Mouse (Mus musculus): Measurements from ENCODE around the gene Flot1.

Flot1 gene

GRCm38 (mm10) chr17:35812307-35812706 lies 10.7 kb upstream of the Flot1 start:
- DNase-seq = no peak

GRCm38 (mm10) chr17:35812736-35813135 lies 10.3 kb upstream of the Flot1 start:
- DNase-seq = no peak

GRCm38 (mm10) chr17:35813245-35813647 lies 9.8 kb upstream of the Flot1 start:
- no peak for DNase-seq

- no peak for DNase-seq
These were observed 9.4 kb upstream of the Flot1 start for GRCm38 (mm10) chr17:35813653-35814052.

- no peak for DNase-seq
These were observed 8.4 kb upstream of the Flot1 start for GRCm38 (mm10) chr17:35814678-35815077.

GRCm38 (mm10) chr17:35815836-35816235 lies 7.2 kb upstream of the Flot1 start:
- DNase-seq = no peak

- no peak for DNase-seq
These were observed 6.3 kb upstream of the Flot1 start for GRCm38 (mm10) chr17:35816686-35817085.

- DNase-seq = no peak
These were observed 5.8 kb upstream of the Flot1 start for GRCm38 (mm10) chr17:35817226-35817625.

- no peak for DNase-seq
These were observed 2.9 kb upstream of the Flot1 start for GRCm38 (mm10) chr17:35820111-35820510.

GRCm38 (mm10) chr17:35821439-35822430 lies 1.3 kb upstream of the Flot1 start, which contains the start of gene Ier3:
Gene Ier3 (plus strand): TSS chr17:35821684.
- DNase-seq = peak; percentile 52

GRCm38 (mm10) chr17:35822564-35822963 lies 466 bp upstream of the Flot1 start:
- no peak for DNase-seq

- no peak for DNase-seq
These were observed 1.4 kb downstream of the Flot1 start for GRCm38 (mm10) chr17:35824402-35824801.

- DNase-seq = no peak
These were observed 2.2 kb downstream of the Flot1 start for GRCm38 (mm10) chr17:35825109-35825850.

GRCm38 (mm10) chr17:35829737-35830136 lies 6.7 kb downstream of the Flot1 start:
- DNase-seq = peak; percentile 79

GRCm38 (mm10) chr17:35832400-35833238 lies 9.6 kb downstream of the Flot1 start:
- no peak for DNase-seq

- no peak for DNase-seq
These were observed 10.3 kb downstream of the Flot1 start for GRCm38 (mm10) chr17:35833239-35833751.

- DNase-seq = no peak
These were observed 10.9 kb downstream of the Flot1 start for GRCm38 (mm10) chr17:35833894-35834293.

GRCm38 (mm10) chr17:35834696-35835422 lies 11.8 kb downstream of the Flot1 start:
- peak; percentile 36 for DNase-seq

- DNase-seq = peak; percentile 51
These were observed 12.6 kb downstream of the Flot1 start for GRCm38 (mm10) chr17:35835424-35836140.

GRCm38 (mm10) chr17:35836178-35836965 lies 13.3 kb downstream of the Flot1 start:
- DNase-seq = peak; percentile 90
